Mouse (Mus musculus) gastrocnemius, postnatal 14 days (tissue): ENCODE measurements around the gene Robo2. TPM values are rescaled to one million over a fixed set of nuclear protein-coding genes. Genes with fewer than 3 reads are reported as not detected.

Experiments used
- DNase-seq: peaks from one replicate; pipeline ENCODE4 v3.0.0; 2021; ENCODE audit warnings: mixed read lengths
- intact Hi-C: fragments of 180-260 bp; cut with DNase I; formaldehyde crosslinking; loops from one replicate; pipeline ENCODE4 v1.15.1; 2025; ENCODE audit warnings: low total_unique reads
- total RNA-seq, 2 experiments: library from RNA; stranded (reverse); gene quantifications; 2 replicates each; pipeline ENCODE4 v1.2.3; 2021

The Robo2 gene
- total RNA-seq, 2 experiments from 2014 or later, result 2.0 to 4.2 TPM

- intact Hi-C loops, result no loop called here
- no peak for DNase-seq
Observed at GRCm38 (mm10) chr16:74001331-74001730, 410.3 kb downstream of the Robo2 start.

- DNase-seq, result no peak
- intact Hi-C loops, result no loop called here
Observed at GRCm38 (mm10) chr16:73991212-73991611, 420.4 kb downstream of the Robo2 start.

GRCm38 (mm10) chr16:73969573-73969972 lies 442.1 kb downstream of the Robo2 start:
- DNase-seq, result no peak
- intact Hi-C loops, result no loop called here

GRCm38 (mm10) chr16:73964366-73964926 lies 447.2 kb downstream of the Robo2 start:
- no peak for DNase-seq
- intact Hi-C loops, result no loop called here

GRCm38 (mm10) chr16:73959479-73959970 lies 452.1 kb downstream of the Robo2 start:
- DNase-seq, result no peak
- intact Hi-C loops, result no loop called here

- DNase-seq, result no peak
- intact Hi-C loops, result no loop called here
Observed at GRCm38 (mm10) chr16:73958524-73958846, 453.1 kb downstream of the Robo2 start.

- no peak for DNase-seq
- intact Hi-C loops, result no loop called here
Observed at GRCm38 (mm10) chr16:73957675-73958523, 453.7 kb downstream of the Robo2 start.

GRCm38 (mm10) chr16:73946171-73946570 lies 465.5 kb downstream of the Robo2 start:
- intact Hi-C loops, result no loop called here
- DNase-seq, result no peak

GRCm38 (mm10) chr16:73940211-73940541 lies 471.4 kb downstream of the Robo2 start:
- no peak for DNase-seq
- intact Hi-C loops, result no loop called here

- intact Hi-C loops, result no loop called here
- no peak for DNase-seq
Observed at GRCm38 (mm10) chr16:73939423-73940210, 472.0 kb downstream of the Robo2 start.

- no peak for DNase-seq
- intact Hi-C loops, result no loop called here
Observed at GRCm38 (mm10) chr16:73930323-73930722, 481.3 kb downstream of the Robo2 start.

- intact Hi-C loops, result no loop called here
- DNase-seq, result no peak
Observed at GRCm38 (mm10) chr16:73927481-73927880, 484.1 kb downstream of the Robo2 start.

GRCm38 (mm10) chr16:73915425-73915824 lies 496.2 kb downstream of the Robo2 start:
- intact Hi-C loops, result no loop called here
- no peak for DNase-seq

- no peak for DNase-seq
- intact Hi-C loops, result no loop called here
Observed at GRCm38 (mm10) chr16:73914936-73915335, 496.7 kb downstream of the Robo2 start.

- intact Hi-C loops, result no loop called here
- DNase-seq, result no peak
Observed at GRCm38 (mm10) chr16:73908504-73908903, 503.1 kb downstream of the Robo2 start.

GRCm38 (mm10) chr16:73896856-73897255 lies 514.8 kb downstream of the Robo2 start:
- no peak for DNase-seq
- intact Hi-C loops, result no loop called here

- intact Hi-C loops, result no loop called here
- DNase-seq, result no peak
Observed at GRCm38 (mm10) chr16:73881911-73882310, 529.7 kb downstream of the Robo2 start.

- intact Hi-C loops, result no loop called here
- no peak for DNase-seq
Observed at GRCm38 (mm10) chr16:73877973-73878372, 533.7 kb downstream of the Robo2 start.

- intact Hi-C loops, result no loop called here
Observed at GRCm38 (mm10) chr16:73874991-73875390, 536.6 kb downstream of the Robo2 start.

GRCm38 (mm10) chr16:73873828-73874558 lies 537.6 kb downstream of the Robo2 start:
- intact Hi-C loops, result no loop called here
- no peak for DNase-seq

More at GRCm38 (mm10) chr16:73874991-73875390, 536.6 kb downstream of the Robo2 start:
- no peak for DNase-seq
